Mouse (Mus musculus) CH12.LX (cell line): ENCODE measurements at regions not wholly inside any gene's neighbourhood (a gene's known extent, or its start where the extent isn't known, plus 50 kb on each side); places are given as distances from the start of the nearest gene placed in this dataset.
A peak's percentile ranks its signal among the peaks of the same experiment; 100 is the strongest.

Experiments
- DNase-seq: peaks from one replicate; pipeline ENCODE4 v3.0.0-alpha.2; 2013; ENCODE audit errors: extremely low read depth
- H3K27ac ChIP-seq: 2 replicates; pipeline ENCODE4 v1.5.1; 2012; ENCODE audit warnings: low read depth, mild to moderate bottlenecking, control low read depth, moderate library complexity; ENCODE audit not compliant: insufficient read depth
- H3K27me3 ChIP-seq: replicated peaks from 2 replicates; pipeline ENCODE3; 2012; ENCODE audit warnings: inconsistent platforms
- H3K36me3 ChIP-seq, 2 experiments: replicated peaks in 1 of 2; 2 replicates each; pipeline versions ENCODE3 to v1.6.1; 2012; ENCODE audit warnings: inconsistent platforms in 1 of 2, low read length in 1 of 2, mild to moderate bottlenecking in 1 of 2, mixed read lengths in 1 of 2, moderate library complexity in 1 of 2; ENCODE audit not compliant: control insufficient read depth in 1 of 2, insufficient read depth in 1 of 2
- H3K4me1 ChIP-seq, 2 experiments: 2 replicates each; pipeline ENCODE4 v1.6.1; 2012; ENCODE audit warnings: inconsistent platforms in 1 of 2, moderate library complexity in 1 of 2; ENCODE audit not compliant: insufficient read depth in 2 of 2, control insufficient read depth in 1 of 2
- H3K4me2 ChIP-seq: 2 replicates; pipeline ENCODE4 v1.6.1; 2012; ENCODE audit warnings: low read depth, mild to moderate bottlenecking, control low read depth; ENCODE audit not compliant: poor library complexity, insufficient read depth, severe bottlenecking
- H3K4me3 ChIP-seq, 3 experiments: fragments of 150-350 bp in 1 of 3; sonication (generic) in 1 of 3; replicated peaks in 1 of 3; 2 replicates each; pipeline versions ENCODE3 to v1.5.1; 2011 to 2012; ENCODE audit warnings: low read depth in 2 of 3, low read length in 2 of 3, mild to moderate bottlenecking in 2 of 3, moderate library complexity in 2 of 3, control low read depth in 1 of 3, improper control_type of control experiment in 1 of 3, inconsistent platforms in 1 of 3, mixed read lengths in 1 of 3; ENCODE audit not compliant: poor library complexity in 1 of 3
- H3K79me2 ChIP-seq: replicated peaks from 2 replicates; pipeline ENCODE4 v1.6.1; 2012; ENCODE audit warnings: mild to moderate bottlenecking, moderate library complexity; ENCODE audit not compliant: control insufficient read depth, poor library complexity, insufficient read depth, severe bottlenecking; ENCODE audit errors: extremely low read depth
- H3K9ac ChIP-seq: 2 replicates; pipeline ENCODE4 v1.6.1; 2012; ENCODE audit warnings: low read depth, mild to moderate bottlenecking, control low read depth, moderate library complexity; ENCODE audit not compliant: insufficient read depth
- H3K9me3 ChIP-seq: replicated peaks from 2 replicates; pipeline ENCODE3; 2012; ENCODE audit warnings: low read length, inconsistent platforms, mixed read lengths
- CHD1 ChIP-seq: IDR thresholded peaks from 2 replicates; pipeline ENCODE4 v1.6.1; 2012; ENCODE audit warnings: low read depth, low read length, improper control_type of control experiment, inconsistent platforms
- CHD2 ChIP-seq: IDR thresholded peaks from 2 replicates; pipeline ENCODE4 v1.6.1; 2011; ENCODE audit warnings: low read length, improper control_type of control experiment
- CTCF ChIP-seq, 2 experiments: IDR thresholded peaks in 1 of 2; conservative IDR thresholded peaks in 1 of 2; 2 replicates each; pipeline ENCODE4 v1.5.1; 2011 to 2012; ENCODE audit warnings: low read depth in 2 of 2, low read length in 2 of 2, improper control_type of control experiment in 1 of 2, inconsistent platforms in 1 of 2, mild to moderate bottlenecking in 1 of 2, moderate library complexity in 1 of 2
- E2F4 ChIP-seq: IDR thresholded peaks from 2 replicates; pipeline ENCODE4 v1.6.1; 2011; ENCODE audit warnings: low read depth, low read length, improper control_type of control experiment; ENCODE audit not compliant: insufficient replicate concordance
- ELF1 ChIP-seq: IDR thresholded peaks from 2 replicates; pipeline ENCODE4 v1.6.1; 2014; ENCODE audit warnings: low read depth, mild to moderate bottlenecking, inconsistent platforms, low read length, improper control_type of control experiment
- EP300 ChIP-seq: IDR thresholded peaks from 2 replicates; pipeline ENCODE4 v1.6.1; 2011; ENCODE audit warnings: low read length, improper control_type of control experiment
- ETS1 ChIP-seq: conservative IDR thresholded peaks from 2 replicates; pipeline ENCODE4 v1.6.1; 2012; ENCODE audit warnings: low read depth, mild to moderate bottlenecking, inconsistent platforms, low read length, improper control_type of control experiment, moderate library complexity
- JUN ChIP-seq: IDR thresholded peaks from 2 replicates; pipeline ENCODE4 v1.6.1; 2011; ENCODE audit warnings: low read depth, mild to moderate bottlenecking, low read length, improper control_type of control experiment, moderate library complexity; ENCODE audit not compliant: insufficient read depth
- MAX ChIP-seq: IDR thresholded peaks from 2 replicates; pipeline ENCODE4 v1.6.1; 2011; ENCODE audit warnings: low read length, improper control_type of control experiment
- MAZ ChIP-seq: IDR thresholded peaks from 2 replicates; pipeline ENCODE4 v1.6.1; 2012; ENCODE audit warnings: low read depth, mild to moderate bottlenecking, inconsistent platforms, low read length, improper control_type of control experiment, moderate library complexity
- MXI1 ChIP-seq: IDR thresholded peaks from 2 replicates; pipeline ENCODE4 v1.6.1; 2011; ENCODE audit warnings: mild to moderate bottlenecking, low read depth, low read length, improper control_type of control experiment
- MYC ChIP-seq: IDR thresholded peaks from 2 replicates; pipeline ENCODE4 v1.6.1; 2011; ENCODE audit warnings: low read depth, mild to moderate bottlenecking, improper control_type of control experiment, low read length
- NELFE ChIP-seq: IDR thresholded peaks from 2 replicates; pipeline ENCODE4 v1.6.1; 2011; ENCODE audit warnings: low read depth, low read length, improper control_type of control experiment
- PAX5 ChIP-seq: IDR thresholded peaks from 2 replicates; pipeline ENCODE4 v1.6.1; 2012; ENCODE audit warnings: low read length, inconsistent platforms, mixed read lengths
- POLR2A ChIP-seq: IDR thresholded peaks from 2 replicates; pipeline ENCODE4 v1.6.1; 2011; ENCODE audit warnings: low read depth, mild to moderate bottlenecking, improper control_type of control experiment, low read length
- RAD21 ChIP-seq: IDR thresholded peaks from 2 replicates; pipeline ENCODE4 v1.6.1; 2011; ENCODE audit warnings: low read depth, mild to moderate bottlenecking, low read length, improper control_type of control experiment, moderate library complexity
- SIN3A ChIP-seq: IDR thresholded peaks from 2 replicates; pipeline ENCODE4 v1.6.1; 2012; ENCODE audit warnings: low read length, improper control_type of control experiment, inconsistent platforms
- SMC3 ChIP-seq: IDR thresholded peaks from 2 replicates; pipeline ENCODE4 v1.6.1; 2011; ENCODE audit warnings: low read depth, low read length, improper control_type of control experiment
- TBP ChIP-seq: conservative IDR thresholded peaks from 2 replicates; pipeline ENCODE4 v1.6.1; 2011; ENCODE audit warnings: low read depth, low read length, improper control_type of control experiment
- USF1 ChIP-seq: IDR thresholded peaks from 2 replicates; pipeline ENCODE4 v1.6.1; 2014; ENCODE audit warnings: low read depth, mild to moderate bottlenecking, inconsistent platforms, low read length, improper control_type of control experiment
- USF2 ChIP-seq: conservative IDR thresholded peaks from 2 replicates; pipeline ENCODE4 v1.6.1; 2011; ENCODE audit warnings: low read depth, low read length, improper control_type of control experiment
- ZC3H11A ChIP-seq: IDR thresholded peaks from 2 replicates; pipeline ENCODE4 v1.6.1; 2012; ENCODE audit warnings: low read depth, mild to moderate bottlenecking, inconsistent platforms, low read length, improper control_type of control experiment
- ZMIZ1 ChIP-seq: IDR thresholded peaks from 2 replicates; pipeline ENCODE4 v1.6.1; 2012; ENCODE audit warnings: low read depth, mild to moderate bottlenecking, inconsistent platforms, low read length, improper control_type of control experiment
- ZNF384 ChIP-seq: IDR thresholded peaks from 2 replicates; pipeline ENCODE4 v1.6.1; 2012; ENCODE audit warnings: low read depth, low read length, improper control_type of control experiment, inconsistent platforms
- dilution Hi-C: fragments of 300-500 bp; cut with MboI; formaldehyde crosslinking; loops from 2 replicates; pipeline ENCODE4 v1.14.3; 2020; ENCODE audit warnings: low sequenced_read_pairs; ENCODE audit not compliant: extremely low pct_unique_long_range_greater_than_20kb, extremely low pct_ligation_motif_present
- in situ Hi-C: fragments of 300-500 bp; cut with MboI; formaldehyde crosslinking; loops from 3 replicates; pipeline ENCODE4 v1.14.3; 2019; ENCODE audit warnings: low sequenced_read_pairs, low pct_ligation_motif_present, low pct_unique_long_range_greater_than_20kb, mixed read lengths

DNA sequence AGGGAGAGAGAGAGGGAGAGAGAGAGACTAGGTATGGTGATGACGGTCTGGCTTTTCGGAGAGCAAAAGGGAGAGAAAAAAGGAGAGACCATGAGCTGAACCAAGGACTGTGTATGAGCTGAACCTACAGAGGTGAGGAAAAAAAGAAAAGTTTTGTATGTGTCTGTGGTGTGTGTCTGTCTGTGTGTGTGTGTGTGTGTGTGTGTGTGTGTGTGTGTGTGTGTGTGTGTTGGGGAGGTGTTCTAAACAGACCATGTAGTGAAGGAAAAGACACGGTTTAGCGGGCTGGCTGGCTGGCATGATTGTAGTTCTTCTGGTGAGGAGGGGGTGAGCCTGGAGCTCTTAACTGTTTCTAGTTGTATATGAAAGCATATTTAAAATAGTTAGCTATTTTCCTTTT is 418.6 kb upstream of the Ubash3b start:
- Histone ChIP-seq H3K36me3 (no peaks in the 10 kb centered on the region), H3K9ac (no peak overlapping the region), H3K79me2 (no peaks in the 10 kb centered on the region), H3K4me2 (no peak overlapping the region), H3K27me3 (no peaks in the 10 kb centered on the region), H3K4me3 (no peak overlapping the region), H3K9me3 (no peaks in the 10 kb centered on the region), H3K27ac (no peak overlapping the region), H3K4me1 (peaks cover 0 to 16% of the 10 kb centered on the region in 2 experiments; a peak in 2 of 4 replicates)
- dilution Hi-C loops = no loop called here
- DNase-seq = no peak
- in situ Hi-C loops = no loop called here
- TF ChIP-seq MAX (no peak), PAX5 (no peak), NELFE (no peak), MAZ (no peak), POLR2A (no peak), ELF1 (no peak), MYC (no peak), EP300 (no peak)

DNA sequence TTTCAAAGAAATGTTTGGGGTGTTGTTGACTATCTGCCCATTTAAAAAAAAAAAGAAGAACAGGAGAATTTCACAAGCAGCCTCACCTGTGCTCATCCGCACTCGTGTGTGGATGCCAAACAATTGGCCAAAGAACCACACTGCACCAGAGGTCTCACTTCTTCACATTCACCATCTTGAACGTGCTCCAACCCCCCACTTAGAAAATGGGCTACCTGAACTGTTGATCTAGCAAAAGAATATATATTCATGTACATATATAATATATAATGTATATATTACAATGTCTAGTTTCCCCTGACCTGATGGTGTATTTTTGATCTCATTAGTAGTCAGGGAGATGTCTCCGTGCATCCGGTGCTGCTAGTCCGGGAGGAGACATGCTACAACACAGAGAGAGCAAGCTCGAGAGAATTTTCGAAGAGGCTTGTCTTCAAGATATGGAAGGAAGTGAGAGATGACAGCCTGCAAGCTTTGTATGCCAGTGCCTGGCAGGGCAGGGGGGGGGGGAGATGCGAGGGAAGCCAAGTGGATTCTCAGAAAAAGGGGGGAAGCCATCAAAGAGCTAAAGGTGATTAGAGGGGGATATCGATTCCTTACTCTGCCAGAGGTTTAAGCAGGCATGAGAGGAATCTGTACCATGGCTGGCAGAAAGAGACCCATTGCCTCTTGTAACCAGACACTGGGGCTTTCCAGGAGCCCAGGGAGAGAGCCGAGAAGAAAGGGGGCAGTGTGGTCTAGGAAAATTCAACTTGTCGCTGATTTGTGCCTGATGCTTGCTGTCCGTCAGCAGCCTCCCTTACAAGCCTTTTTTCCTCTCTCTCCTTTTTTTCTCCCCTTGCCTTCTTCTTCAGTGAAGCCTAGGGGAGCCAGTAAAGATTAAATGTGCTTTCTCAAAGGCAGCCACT is 417.9 kb upstream of the Ubash3b start:
- Histone ChIP-seq H3K4me3 (no peak overlapping the region), H3K79me2 (no peaks in the 10 kb centered on the region), H3K27me3 (no peaks in the 10 kb centered on the region), H3K9ac (no peak overlapping the region), H3K27ac (no peak overlapping the region), H3K36me3 (no peaks in the 10 kb centered on the region), H3K4me2 (no peak overlapping the region), H3K4me1 (peaks cover 0 to 16% of the 10 kb centered on the region in 2 experiments; a peak in 2 of 4 replicates), H3K9me3 (no peaks in the 10 kb centered on the region)
- DNase-seq = peak; percentile 34
- no peak for TF ChIP-seq JUN
- TF ChIP-seq CTCF (conservative IDR thresholded peaks at IDR 0.05 in 1 of 2, IDR thresholded peaks at IDR 0.05 in 1 of 2; ENCODE audit: low read depth in 2 of 2, low read length in 2 of 2) = peak in 1 of 2 experiments; percentile 42; a peak in 2 of 4 replicates
- TF ChIP-seq ZMIZ1 = no peak
- TF ChIP-seq CHD2 = no peak
- TF ChIP-seq TBP = no peak
- TF ChIP-seq ZNF384 = no peak
- TF ChIP-seq CHD1 = no peak
- no peak for TF ChIP-seq ETS1
- TF ChIP-seq USF1 = no peak
- TF ChIP-seq SMC3 = peak; percentile 35; the same call in 1 of the 2 replicates
- no peak for TF ChIP-seq SIN3A
- TF ChIP-seq ZC3H11A = no peak
- no peak for TF ChIP-seq E2F4
- peak; percentile 45 for TF ChIP-seq RAD21
- no peak for TF ChIP-seq MXI1
- no peak for TF ChIP-seq USF2
- in situ Hi-C loops = no loop called here
- dilution Hi-C loops = no loop called here
